Mouse (Mus musculus) layer of hippocampus, adult 9-11 months (tissue): ENCODE measurements around the gene Itsn1.

Source experiments
- DNase-seq: peaks from one replicate; pipeline ENCODE4 v3.0.0; 2022

The Itsn1 gene

DNA sequence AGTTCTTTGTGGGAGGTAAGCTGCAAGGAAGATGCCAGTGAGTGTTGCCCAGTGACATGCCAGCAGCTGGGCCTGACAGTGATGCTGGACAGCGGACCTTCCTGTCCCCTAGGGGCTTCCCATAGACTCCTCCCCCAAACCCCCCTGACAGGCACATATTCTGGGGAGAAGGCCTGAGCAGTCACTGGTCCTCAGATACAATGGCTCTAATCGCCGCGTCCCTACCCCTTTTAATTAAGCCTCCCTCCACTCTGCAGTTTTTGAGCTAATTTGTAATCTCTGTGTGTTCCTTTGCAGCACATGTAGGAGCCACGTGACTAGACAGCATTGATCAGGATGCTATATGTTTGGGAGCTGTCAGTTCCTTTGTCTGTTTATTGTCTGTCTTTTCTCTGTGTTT is 41.6 kb downstream of the Itsn1 start:
- no peak for DNase-seq

DNA sequence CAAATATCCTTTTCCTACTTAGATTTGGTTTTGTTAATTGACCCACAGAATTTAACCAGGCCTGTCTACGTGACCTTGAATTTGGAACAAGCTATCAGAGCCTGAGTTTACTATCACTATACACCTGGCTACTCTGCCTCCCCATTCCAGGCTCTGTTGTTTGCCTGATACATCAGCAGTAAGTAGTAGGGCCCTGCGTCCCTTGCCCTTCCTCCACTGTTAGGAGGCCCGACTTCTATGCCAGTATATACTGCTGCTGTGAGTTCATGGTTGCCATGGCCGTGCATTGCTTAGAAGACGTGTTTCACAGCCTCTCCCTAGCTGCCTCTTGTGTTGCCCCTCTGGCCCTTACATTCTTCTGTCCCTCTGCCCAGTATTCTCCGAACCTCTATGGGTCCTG is 42.3 kb downstream of the Itsn1 start:
- no peak for DNase-seq

DNA sequence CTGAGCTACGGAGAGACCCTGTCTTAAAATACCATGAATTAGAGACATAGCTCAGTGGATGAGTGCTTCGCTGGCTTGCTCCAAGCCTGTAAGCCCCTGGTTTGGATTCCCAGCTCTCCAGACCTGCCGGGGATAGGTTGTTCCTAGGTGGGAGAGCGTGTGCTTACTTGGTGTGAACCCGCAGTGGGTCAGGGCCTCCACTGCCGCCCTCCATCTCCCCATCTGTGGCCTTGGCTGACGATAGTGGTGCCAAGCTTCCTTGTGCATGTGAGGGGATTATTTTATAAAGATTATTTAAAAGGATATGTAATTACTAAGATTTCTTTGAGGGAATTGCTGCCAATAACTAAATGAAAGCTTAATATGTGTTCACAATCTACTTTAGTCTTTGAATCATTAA is 43.5 kb downstream of the Itsn1 start:
- DNase-seq: no peak

DNA sequence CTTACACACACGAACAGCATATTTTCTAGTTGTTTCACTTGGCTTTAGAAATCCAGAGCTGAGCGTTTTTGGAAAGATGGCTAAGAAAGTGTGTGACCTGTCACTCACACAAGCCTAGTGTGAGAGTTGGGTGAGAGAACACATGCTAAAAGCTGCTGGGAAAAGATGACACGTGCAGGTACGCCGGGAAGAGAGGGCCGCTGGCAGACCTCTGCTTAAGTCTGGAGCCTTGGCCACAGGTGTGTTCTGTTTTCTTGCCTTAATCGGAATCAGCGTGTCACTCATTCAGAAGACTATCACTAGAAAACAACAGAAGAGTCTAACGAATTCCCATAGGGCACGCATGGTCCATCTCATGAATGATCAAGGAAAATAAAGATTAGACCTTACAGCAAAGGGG is 50.5 kb downstream of the Itsn1 start:
- no peak for DNase-seq

DNA sequence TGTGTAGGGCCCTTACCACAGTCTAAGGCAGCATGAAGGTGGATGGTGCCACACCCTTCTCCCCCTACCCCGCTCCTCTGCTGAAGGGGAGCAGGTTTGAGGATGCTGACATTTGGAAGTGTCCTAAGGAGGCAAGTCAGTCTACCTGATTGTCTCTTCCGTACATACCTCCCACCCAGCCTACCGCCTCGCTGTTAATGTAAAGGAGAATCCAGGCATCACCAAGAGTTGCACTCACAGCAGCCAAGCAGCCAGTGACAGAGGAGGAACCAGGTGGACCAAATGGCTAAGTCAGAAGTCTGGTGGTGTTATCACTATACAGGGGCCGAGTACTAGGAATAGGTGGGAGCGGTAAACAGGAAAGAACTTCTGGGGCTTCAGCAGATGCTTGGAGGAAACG is 51.1 kb downstream of the Itsn1 start:
- DNase-seq: no peak

DNA sequence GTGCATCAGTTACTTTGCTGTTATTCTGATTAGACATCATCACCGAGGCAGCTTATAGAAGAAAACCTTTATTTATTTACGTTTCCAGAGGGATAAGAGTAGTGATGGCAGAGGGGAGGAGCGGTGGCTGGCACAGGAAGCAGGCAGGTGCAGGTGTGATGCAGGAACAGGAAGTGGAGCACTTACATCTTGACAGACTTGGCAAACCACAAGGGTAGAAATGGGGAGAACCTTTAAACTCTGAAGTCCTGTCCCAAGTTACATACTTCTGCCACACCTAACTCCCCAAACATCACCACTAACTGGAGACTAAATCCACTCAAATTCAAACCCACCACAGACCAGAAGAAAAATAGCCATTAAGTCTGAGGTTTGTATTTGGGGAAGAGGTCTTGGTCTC is 51.7 kb downstream of the Itsn1 start:
- no peak for DNase-seq

DNA sequence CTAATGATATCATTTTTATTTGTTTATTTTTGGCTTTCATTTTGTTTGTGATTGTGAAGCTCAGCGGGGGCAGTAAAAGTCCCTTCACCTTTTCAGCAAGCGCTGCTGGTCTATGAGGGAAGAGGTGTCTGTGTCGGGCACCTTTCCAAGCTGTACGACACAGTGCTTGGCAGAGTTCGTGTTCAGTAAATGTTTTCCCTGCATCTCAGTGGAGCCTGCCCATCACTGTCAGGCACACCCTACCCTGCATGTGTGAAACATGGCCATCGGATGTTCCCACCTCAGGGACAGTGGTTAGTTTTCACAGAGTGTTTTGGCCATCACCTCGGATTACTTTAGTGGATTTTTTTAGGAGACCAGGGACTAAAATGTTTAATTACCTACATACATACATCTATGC is 54.1 kb downstream of the Itsn1 start:
- DNase-seq: no peak

DNA sequence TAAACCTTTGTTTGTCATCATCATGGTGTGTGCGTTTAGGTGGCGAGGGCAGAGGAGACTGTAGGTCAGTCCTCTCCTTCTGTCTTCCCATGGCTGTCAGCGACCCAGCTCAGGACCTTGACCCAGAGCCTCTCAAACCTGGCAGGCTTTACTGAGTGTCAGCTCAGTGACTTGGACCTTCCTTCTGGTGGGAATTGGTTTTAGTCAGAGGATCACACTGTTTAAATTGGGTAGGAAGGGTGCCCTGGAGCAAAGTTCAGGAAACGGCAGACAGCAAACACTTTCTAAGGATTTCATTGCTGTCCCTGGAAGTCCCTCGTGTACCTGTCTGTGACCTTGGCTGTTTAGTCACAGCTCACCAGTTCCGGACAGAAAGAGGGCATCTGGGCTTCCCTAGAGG is 55.2 kb downstream of the Itsn1 start:
- no peak for DNase-seq

DNA sequence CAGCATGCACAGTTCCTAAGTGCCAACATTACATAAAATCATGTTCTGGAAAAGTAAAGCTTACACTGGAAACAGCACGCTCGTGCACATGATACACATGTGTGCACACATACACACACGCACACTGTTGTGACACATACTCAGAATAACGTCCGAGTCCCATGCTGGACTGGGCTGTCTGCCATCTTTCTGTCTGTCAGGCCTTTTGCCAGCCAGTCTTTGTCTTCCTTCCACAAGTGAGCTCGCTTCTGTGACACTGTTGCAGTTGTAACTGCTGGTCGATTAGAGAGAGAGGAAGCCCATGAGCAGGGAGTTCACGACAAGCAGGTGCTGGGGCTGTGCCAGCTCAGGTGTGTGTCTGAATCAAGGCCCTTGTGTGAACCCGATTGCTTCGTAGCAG is 57.3 kb downstream of the Itsn1 start:
- peak; percentile 36 for DNase-seq

DNA sequence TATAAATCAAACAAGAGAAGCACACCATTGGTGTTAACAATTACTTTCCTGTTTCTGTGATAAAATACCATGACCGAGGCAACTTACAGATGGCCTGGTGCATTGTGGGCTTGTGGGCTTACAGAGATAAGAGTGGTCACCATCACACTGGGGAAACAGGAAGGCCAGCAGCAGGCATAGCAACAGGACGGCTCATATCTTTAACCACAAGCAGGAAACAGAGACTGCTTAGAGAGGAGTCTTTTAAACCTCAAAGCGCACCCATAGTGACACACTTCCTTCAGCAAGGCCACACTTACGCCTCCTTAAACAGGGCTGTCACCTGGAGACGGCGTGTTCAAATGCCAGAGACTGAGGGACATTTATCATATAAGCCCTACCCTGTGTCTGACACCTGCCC is 60.6 kb downstream of the Itsn1 start:
- no peak for DNase-seq

DNA sequence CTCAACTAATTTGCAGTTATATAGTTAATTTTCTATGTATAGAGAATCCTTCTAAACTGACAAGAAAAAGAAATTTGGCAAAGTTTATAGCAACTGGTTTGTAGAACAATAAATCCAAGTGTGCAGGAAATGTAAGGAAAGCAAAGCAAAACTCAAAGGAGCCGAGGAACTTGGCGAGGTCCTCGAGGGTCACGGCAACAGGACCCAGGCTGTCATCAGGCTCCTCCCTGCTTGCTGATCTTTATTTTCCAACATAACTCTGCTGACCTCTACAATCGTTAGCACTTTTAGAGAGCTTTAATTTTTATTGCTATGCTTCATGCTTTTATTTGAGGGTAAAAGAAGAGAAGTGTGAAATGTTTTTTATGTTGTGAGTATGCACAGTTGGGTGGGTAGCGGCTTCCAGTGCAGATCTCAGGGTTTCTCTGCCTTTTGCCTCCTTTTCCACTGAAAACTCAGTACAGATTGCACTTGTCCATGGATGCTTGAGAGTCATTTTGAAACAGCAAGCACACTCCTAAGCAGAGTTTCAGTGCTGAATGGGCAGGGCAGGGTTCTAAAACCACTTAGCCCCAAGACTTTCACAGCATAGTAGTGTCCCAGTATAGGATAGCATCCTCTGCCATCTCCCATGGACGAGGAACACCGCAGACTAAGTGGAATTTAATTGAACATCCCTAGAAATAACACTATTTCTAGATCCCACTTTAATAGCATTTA is 63.6 kb downstream of the Itsn1 start:
- DNase-seq: no peak

DNA sequence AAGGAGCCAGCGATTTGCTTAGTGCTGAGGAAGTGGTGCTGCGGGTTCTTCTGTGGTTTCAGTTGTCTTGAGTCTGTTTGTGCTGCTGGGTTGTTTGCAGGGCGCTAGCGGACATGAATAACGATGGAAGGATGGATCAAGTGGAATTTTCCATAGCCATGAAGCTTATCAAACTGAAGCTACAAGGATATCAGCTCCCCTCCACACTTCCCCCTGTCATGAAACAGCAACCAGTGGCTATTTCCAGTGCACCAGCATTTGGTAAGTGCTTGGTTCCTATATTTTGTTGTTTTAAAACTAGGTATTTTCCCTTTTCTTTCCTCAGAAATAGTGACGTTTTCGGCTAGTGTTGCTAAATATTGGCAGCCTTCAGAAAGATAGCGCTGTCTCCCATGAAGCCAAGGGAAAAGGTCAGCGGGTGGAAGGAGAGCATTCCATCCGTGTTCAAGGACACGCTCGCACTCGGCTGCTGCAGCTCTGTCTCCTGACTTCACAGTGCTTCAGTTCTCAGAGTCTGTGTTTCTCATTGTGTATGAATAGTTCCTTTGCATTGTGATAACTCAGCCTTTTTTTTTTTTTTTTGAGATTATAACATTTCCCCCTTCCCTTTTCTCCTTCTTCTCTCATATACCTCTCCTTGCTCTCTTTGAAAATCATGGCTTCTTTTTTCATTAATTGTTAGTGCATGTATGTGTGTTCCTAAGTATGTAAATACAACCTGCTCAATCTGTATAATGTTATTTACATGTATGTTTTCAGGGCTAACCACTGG is 64.6 kb downstream of the Itsn1 start:
- DNase-seq: no peak

DNA sequence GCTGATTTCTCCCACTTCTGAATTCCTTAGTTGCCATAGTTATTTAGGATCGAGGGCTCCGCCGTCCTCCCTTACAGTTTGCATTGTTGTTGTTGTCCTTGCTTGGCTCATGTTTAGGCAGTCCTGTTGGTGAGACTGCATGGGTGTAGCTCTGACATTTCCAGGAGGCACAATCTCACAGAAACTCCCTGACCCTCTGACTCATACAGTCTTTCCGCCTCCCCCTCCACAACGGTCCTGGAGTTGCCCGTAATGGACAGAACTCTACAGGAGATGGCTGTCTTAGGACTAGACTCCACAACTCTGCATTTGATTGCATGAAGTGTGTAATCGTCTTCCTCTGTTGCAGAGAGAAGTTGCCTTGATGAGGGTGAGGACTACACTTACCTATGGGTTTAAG is 65.2 kb downstream of the Itsn1 start:
- DNase-seq: no peak

DNA sequence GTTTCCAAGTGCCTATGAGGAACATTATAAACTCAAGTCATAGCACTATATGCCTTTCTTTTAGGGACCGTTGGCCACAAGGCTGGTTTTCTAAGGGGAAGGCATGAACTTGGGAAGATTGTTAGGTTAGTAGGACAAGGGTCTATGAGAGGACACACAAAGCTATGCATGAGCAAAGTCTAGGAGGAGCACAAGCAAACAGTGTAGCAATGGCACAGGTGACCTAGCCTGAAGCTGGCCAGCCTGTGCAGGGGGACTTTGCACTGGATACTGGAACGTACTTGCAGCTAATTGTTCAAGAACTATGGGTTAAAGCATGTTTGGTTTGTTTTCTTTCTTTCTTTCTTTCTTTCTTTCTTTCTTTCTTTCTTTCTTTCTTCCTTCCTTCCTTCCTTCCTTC is 66.0 kb downstream of the Itsn1 start:
- no peak for DNase-seq

DNA sequence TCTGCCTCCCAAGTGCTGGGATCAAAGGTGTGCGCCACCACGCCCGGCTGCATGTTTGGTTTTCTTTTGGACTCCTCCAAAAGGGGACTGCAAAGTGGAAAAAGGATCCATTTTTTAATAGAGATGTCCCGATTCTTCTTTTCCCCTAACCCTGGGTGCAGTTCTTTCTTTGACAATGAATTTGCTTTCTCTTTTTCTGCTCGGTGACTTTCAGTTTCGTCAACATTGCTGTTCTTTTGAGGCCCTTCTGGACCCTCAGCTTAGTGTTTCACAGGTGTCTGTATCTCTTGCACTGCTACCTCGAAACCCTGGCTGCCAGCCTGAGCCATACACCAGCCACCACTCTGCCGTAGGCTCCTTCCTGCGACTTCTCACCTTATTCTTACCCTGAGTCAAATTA is 66.5 kb downstream of the Itsn1 start:
- no peak for DNase-seq

DNA sequence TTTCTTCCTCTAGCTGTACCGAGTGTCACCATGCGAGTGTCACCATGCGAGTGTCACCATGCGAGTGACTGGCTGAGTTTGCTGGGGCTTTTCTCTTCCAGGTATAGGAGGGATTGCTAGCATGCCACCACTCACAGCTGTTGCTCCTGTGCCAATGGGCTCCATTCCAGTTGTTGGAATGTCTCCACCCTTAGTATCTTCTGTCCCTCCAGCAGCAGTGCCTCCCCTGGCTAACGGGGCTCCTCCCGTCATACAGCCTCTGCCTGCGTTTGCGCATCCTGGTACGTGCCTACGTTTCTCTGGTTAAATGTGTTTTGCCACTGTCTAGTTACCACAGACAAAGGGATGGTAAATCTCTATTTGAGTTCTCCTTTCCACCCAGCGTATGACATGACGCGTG is 72.3 kb downstream of the Itsn1 start:
- no peak for DNase-seq

DNA sequence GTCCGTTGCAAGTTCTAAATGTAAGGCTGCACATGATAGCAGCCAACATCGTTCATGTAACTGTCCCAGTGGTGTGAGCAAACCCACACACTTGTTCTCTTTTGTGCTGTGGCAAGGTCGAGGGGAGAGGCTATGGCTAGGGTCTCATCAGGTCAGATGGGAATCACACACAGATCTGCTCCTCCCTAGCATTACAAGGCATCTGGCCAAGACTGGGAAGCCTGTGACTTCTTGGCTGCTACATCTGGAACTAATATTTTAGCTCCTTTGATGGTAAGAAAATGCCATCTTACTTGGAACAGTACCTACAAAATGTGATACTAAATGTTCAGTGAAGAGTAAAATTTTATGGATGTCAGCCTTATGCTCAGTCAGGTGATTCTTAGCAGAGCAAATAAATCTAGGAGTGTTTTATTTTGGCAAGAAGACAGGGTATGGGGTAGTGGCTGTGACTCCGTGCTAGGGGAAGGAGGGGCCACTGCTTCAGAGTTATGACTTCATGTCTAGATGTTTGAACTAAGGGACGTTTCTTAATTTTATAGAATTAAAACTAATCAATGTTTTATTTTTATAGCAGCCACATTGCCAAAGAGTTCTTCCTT is 73.5 kb downstream of the Itsn1 start:
- no peak for DNase-seq

DNA sequence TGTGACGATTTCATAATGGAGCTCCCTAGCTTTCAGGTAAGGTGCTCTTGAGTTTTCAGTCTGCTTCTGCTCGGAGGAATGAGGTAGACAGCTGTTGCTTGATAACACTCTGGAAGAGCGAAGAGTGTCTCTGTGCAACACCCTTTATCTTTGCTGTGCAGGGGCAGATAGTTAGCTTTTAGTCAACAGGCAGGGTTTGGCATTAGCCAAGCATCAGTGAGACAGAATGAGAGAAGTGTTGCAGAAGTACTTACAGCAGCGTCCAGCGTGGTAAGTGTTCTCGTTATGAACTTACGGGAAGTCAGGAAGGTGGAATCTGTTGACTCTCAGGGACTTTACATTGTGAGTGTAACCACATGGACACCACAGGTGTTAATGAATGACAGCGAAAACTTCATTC is 75.3 kb downstream of the Itsn1 start:
- DNase-seq: no peak

DNA sequence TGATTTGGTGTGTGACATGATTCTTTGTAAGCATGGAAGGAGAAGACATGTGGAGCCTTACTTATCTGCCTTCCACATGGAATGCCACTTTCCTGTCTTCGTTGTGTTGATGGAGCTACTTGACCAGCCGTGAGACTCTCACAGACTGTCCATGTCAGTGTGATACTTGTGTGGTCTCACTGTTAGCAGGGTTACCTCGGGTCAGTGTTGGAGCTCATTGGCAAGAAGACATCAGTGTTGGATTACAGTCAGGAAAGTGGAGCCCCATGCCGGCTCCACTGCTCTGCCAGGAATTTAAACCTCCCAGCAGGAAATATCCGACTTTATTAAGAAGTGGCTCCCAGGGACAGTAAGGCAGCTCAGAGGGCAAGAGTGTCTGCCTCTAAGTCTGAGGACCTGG is 75.8 kb downstream of the Itsn1 start:
- DNase-seq: no peak

DNA sequence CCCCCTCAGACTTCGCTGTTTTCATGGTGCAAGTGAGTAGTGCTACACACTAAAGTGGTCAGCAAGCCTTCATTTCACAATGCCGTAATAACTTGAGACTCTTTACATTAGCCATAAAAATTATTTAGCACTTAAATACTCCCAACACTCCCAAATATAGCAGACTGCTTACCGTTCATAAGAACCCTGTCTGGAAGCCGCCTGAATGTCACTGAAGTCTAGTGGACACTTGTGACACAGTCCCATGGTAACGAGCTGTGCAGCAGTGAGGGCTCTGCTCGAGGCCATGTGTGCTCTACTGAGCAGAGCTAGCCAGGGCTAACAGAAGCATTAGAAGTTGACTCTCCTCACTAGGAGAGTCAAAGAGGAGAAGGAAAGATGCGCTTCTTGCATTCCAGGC is 81.2 kb downstream of the Itsn1 start:
- DNase-seq: no peak

DNA sequence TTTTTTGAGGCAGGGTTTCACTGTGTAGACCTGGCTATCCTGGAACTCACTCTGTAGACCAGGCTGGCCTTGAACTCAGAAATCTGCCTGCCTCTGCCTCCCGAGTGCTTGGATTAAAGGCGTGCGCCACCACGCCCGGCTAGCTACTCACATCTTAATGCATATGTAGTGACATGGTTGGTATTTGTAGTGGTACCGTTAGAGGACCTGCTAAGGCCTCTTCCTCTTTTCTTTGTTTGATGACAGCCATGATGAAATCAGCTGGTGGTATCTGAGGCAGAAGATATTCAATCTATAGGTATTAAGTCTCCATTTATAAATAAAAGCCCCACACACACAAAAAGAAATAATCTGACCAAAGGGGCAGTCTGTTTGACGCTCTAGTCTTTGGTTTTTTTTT is 82.3 kb downstream of the Itsn1 start:
- DNase-seq: no peak

DNA sequence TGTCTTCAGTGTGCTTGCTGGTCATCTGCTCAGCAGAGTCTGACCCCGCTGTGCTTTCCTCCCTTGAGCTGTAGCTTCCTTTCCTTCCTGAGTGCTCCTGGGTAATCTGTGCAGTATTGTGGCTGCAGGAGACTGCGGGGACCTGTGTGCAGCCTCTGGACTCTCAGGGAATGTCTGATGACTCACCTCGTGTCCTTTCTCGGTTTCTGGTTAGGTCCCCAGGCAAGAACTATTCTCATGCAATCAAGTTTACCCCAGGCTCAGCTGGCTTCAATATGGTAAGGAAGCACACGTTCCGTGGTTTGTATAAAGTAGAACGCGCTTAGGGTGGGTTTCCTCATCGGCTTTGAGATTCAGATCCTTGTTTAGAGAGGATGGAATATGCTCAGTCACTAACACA is 82.8 kb downstream of the Itsn1 start:
- no peak for DNase-seq

DNA sequence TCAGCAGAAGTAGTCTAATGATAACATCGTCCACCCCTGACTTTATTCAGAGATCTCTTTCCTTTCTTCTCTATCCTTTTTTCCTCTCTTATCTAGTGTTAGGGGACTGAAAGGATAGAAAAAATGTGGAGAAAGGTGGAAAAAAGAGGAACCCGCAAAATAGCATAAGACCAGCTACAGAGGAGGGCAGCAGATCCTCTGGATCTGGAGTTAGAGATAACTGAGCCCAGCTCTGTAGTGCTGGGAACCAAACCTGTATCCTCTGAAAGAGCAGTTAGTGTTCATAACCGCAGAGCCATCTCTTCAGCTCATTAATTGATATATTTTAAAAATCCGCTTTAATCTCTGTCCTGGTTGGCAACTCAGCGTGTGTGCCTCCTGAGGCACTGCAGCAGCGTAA is 84.5 kb downstream of the Itsn1 start:
- no peak for DNase-seq

DNA sequence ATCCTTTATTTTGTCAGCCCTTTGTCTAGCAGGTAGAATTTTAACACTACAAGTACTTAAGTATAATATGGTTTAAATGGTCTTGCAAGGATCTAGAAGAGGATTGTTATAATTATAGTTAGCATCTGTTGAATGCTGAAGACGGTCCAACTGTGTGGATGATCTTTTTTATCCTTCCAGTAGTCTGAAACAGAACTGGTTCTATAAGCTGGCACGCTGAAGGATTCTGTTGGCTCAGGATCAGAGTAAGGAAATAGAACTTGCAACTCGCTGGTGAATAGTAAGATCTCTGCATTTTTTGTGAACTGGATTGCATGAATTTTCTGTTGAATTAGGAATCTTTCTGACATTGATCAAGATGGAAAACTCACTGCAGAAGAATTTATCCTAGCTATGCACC is 86.0 kb downstream of the Itsn1 start:
- no peak for DNase-seq

DNA sequence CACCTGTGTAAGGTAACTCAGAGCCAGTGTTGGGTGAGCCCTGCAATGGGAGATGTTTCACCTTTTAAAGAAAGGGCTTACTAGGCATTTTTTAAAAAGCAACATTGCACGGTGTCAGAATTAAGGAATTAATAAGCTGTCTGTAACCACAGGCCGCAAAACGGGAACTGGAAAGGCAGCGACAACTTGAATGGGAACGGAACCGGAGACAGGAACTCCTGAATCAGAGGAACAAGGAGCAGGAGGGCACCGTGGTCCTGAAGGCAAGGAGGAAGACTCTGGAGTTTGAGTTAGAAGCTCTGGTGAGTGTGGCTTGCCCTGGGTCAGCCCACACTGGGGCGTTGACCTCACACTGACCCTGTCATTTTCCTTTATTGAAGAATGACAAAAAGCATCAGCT is 91.2 kb downstream of the Itsn1 start:
- no peak for DNase-seq
